Mouse (Mus musculus): Measurements from ENCODE around the gene Odc1. TPM values are rescaled to one million over a fixed set of nuclear protein-coding genes. Genes with fewer than 3 reads are reported as not detected.

Gene Odc1
- polyA plus RNA-seq, 1 experiment: 64.4 TPM

- DNase-seq (ENCODE audit: low spot score): no peak
Measured at GRCm38 (mm10) chr12:17588436-17588835, 43.8 kb downstream of the Odc1 start.

GRCm38 (mm10) chr12:17588906-17589612 is 44.5 kb downstream of the Odc1 start:
- no peak for DNase-seq (ENCODE audit: low spot score)

GRCm38 (mm10) chr12:17591249-17591648 is 46.7 kb downstream of the Odc1 start:
- no peak for DNase-seq (ENCODE audit: low spot score)

- no peak for DNase-seq (ENCODE audit: low spot score)
Measured at GRCm38 (mm10) chr12:17593956-17594355, 49.4 kb downstream of the Odc1 start.

GRCm38 (mm10) chr12:17594701-17595100 is 50.1 kb downstream of the Odc1 start:
- no peak for DNase-seq (ENCODE audit: low spot score)

GRCm38 (mm10) chr12:17595166-17595565 is 50.6 kb downstream of the Odc1 start:
- DNase-seq (ENCODE audit: low spot score): no peak

Other genes with a start within 250 kb of the Odc1 start
- gene Atp6v1c2, start 215.4 kb upstream of the Odc1 start, polyA plus RNA-seq (2012; rRNA removed): not detected in 2 replicates
- 8.2 and 8.7 TPM in 2 replicates for gene Nol10, start 196.3 kb upstream of the Odc1 start, polyA plus RNA-seq (2012; rRNA removed)
- gene Hpcal1, start 146.1 kb downstream of the Odc1 start, polyA plus RNA-seq (2012; rRNA removed): 52.8 and 56.0 TPM in 2 replicates